Mouse (Mus musculus): Measurements from ENCODE around the gene Itpk1. TPM values are rescaled to one million over a fixed set of nuclear protein-coding genes. Genes with fewer than 3 reads are reported as not detected.

Itpk1 gene
- total RNA-seq, 1 experiment from 2014 or later = 20.7 TPM

GRCm38 (mm10) chr12:102597466-102597865 is 107.3 kb downstream of the Itpk1 start:
- ATAC-seq (replicated peaks in 1 of 2; ENCODE audit: insufficient read depth in 1 of 2, low FRiP score in 2 of 2, low TSS enrichment in 1 of 2, low read depth in 1 of 2, poor library complexity in 2 of 2, severe bottlenecking in 2 of 2) = no peak

- peak in 1 of 2 experiments; percentile 27; a peak in 1 of 4 replicates for ATAC-seq (replicated peaks in 1 of 2; ENCODE audit: insufficient read depth in 1 of 2, low FRiP score in 2 of 2, low TSS enrichment in 1 of 2, low read depth in 1 of 2, poor library complexity in 2 of 2, severe bottlenecking in 2 of 2)
Observed at GRCm38 (mm10) chr12:102596410-102596809, 108.3 kb downstream of the Itpk1 start.

DNA sequence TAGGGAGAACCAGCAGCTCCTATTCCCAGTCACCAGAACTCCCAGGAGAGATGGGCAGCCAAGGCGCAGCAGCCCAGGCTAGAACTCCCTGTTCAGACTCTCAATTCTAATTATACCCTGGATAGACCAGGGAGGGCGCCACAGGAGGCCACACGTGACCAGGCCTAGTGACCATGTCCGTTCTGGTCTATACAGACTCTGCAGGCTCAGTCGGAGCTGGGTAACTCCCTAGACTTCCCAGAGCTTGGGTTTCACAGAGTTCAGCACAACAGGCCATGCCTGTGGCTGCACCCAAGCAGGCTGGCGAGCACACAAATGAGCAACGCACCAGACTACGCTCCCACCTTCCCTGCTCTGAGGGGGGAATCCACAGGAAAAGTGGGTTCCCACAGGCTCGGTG is 110.1 kb downstream of the Itpk1 start:
- no peak for ATAC-seq (replicated peaks in 1 of 2; ENCODE audit: insufficient read depth in 1 of 2, low FRiP score in 2 of 2, low TSS enrichment in 1 of 2, low read depth in 1 of 2, poor library complexity in 2 of 2, severe bottlenecking in 2 of 2)

DNA sequence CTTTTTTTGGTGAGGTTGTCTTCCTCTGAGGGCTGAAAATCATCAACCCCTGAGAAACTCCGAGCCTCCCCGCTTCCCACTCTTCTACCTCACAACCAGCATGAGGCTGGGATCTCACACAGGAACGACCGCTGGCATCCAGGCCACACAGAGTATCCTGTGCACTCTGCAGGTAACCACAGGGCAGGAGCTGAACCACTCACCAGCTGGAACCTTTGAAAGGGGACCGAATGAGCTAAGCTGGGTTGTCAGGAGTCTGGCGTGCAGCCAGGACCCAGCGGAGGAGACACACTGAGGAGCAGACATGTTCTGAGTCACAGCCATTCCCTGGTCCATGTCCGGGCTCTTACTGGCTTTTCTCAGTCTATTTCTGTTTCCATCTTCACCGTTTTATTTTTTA is 111.0 kb downstream of the Itpk1 start:
- no peak for ATAC-seq (replicated peaks in 1 of 2; ENCODE audit: insufficient read depth in 1 of 2, low FRiP score in 2 of 2, low TSS enrichment in 1 of 2, low read depth in 1 of 2, poor library complexity in 2 of 2, severe bottlenecking in 2 of 2)

DNA sequence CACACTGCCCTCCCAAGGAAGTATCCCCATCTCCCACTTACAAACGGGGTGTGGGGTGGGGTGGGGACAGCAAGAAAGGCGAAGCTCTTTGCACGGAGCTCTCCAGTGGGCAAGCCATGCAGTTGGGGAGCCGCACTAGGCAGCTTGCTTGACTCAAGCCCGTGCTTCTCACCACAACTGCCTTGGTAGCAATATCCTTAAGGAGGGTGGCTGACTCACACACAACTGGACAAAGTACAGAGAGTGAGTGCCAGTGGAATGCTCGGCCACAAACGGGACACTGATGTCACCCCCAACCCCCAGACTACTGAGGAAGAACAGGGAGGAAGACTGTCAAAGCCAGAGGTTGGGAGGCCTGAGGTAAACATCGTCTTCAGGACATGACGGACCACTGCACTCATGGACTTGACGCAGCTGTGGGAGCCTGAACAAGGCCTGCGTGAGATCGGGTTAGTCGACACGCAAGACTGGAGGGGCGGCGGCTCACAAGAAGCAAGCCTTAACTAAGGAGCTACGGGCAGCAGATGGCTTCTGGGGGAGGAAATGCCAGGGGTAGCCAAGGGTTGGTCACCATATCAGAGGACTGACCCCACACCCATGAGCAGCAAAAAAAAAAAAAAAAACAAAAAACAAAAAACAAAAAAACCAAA is 113.9 kb downstream of the Itpk1 start:
- ATAC-seq (replicated peaks in 1 of 2; ENCODE audit: insufficient read depth in 1 of 2, low FRiP score in 2 of 2, low TSS enrichment in 1 of 2, low read depth in 1 of 2, poor library complexity in 2 of 2, severe bottlenecking in 2 of 2) = no peak

GRCm38 (mm10) chr12:102587106-102587505 is 117.6 kb downstream of the Itpk1 start:
- no peak for ATAC-seq (replicated peaks in 1 of 2; ENCODE audit: insufficient read depth in 1 of 2, low FRiP score in 2 of 2, low TSS enrichment in 1 of 2, low read depth in 1 of 2, poor library complexity in 2 of 2, severe bottlenecking in 2 of 2)

- ATAC-seq (replicated peaks in 1 of 2; ENCODE audit: insufficient read depth in 1 of 2, low FRiP score in 2 of 2, low TSS enrichment in 1 of 2, low read depth in 1 of 2, poor library complexity in 2 of 2, severe bottlenecking in 2 of 2) = no peak
Observed at GRCm38 (mm10) chr12:102586286-102586881, 118.3 kb downstream of the Itpk1 start.

DNA sequence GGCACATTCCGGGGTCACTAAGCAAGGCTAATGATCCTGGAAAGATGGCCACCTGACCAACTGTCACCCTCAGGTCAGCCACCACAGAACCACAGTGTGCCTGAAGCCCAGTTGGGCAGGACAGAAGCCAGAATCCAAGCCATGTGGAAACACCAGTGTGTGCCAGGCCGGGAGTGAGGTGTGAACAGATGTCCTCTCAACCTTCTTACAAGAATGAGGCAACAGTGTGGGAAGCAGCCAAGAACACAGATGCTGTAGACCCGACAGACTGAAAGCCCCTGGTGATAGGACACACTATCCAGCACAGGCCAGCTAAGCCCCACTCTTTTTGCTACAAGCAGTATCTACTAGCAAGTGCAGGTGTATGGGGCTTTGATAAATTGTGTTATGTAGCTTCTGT is 119.3 kb downstream of the Itpk1 start:
- ATAC-seq (replicated peaks in 1 of 2; ENCODE audit: insufficient read depth in 1 of 2, low FRiP score in 2 of 2, low TSS enrichment in 1 of 2, low read depth in 1 of 2, poor library complexity in 2 of 2, severe bottlenecking in 2 of 2) = no peak

DNA sequence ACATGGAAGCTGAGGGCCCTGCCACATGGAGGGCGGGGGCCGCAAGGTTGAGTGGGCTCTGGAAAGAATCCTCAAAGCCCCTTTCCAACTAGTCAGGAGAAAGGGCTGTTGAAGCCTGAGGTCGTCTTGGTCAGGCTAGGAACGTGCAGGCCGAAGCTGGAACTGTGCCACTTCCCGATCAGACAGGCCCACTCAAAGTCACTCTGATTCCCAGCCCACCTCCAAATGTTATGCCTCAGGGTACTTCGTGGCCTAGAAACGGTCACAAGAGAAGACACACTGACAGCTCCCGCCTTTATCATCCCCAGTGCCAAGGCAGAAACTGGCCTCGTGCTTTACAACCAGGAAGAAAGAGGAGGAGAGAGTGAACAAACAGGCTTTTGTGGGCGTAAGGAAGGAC is 122.3 kb downstream of the Itpk1 start:
- no peak for ATAC-seq (replicated peaks in 1 of 2; ENCODE audit: insufficient read depth in 1 of 2, low FRiP score in 2 of 2, low TSS enrichment in 1 of 2, low read depth in 1 of 2, poor library complexity in 2 of 2, severe bottlenecking in 2 of 2)

- no peak for ATAC-seq (replicated peaks in 1 of 2; ENCODE audit: insufficient read depth in 1 of 2, low FRiP score in 2 of 2, low TSS enrichment in 1 of 2, low read depth in 1 of 2, poor library complexity in 2 of 2, severe bottlenecking in 2 of 2)
Observed at GRCm38 (mm10) chr12:102581579-102582196, 123.0 kb downstream of the Itpk1 start.

GRCm38 (mm10) chr12:102579041-102579440 is 125.7 kb downstream of the Itpk1 start:
- ATAC-seq (replicated peaks in 1 of 2; ENCODE audit: insufficient read depth in 1 of 2, low FRiP score in 2 of 2, low TSS enrichment in 1 of 2, low read depth in 1 of 2, poor library complexity in 2 of 2, severe bottlenecking in 2 of 2) = peak; percentile 61 to 67

- ATAC-seq (replicated peaks in 1 of 2; ENCODE audit: insufficient read depth in 1 of 2, low FRiP score in 2 of 2, low TSS enrichment in 1 of 2, low read depth in 1 of 2, poor library complexity in 2 of 2, severe bottlenecking in 2 of 2) = no peak
Observed at GRCm38 (mm10) chr12:102576659-102577398, 127.9 kb downstream of the Itpk1 start.

- ATAC-seq (replicated peaks in 1 of 2; ENCODE audit: insufficient read depth in 1 of 2, low FRiP score in 2 of 2, low TSS enrichment in 1 of 2, low read depth in 1 of 2, poor library complexity in 2 of 2, severe bottlenecking in 2 of 2) = no peak
Observed at GRCm38 (mm10) chr12:102575541-102576329, 129.0 kb downstream of the Itpk1 start.

DNA sequence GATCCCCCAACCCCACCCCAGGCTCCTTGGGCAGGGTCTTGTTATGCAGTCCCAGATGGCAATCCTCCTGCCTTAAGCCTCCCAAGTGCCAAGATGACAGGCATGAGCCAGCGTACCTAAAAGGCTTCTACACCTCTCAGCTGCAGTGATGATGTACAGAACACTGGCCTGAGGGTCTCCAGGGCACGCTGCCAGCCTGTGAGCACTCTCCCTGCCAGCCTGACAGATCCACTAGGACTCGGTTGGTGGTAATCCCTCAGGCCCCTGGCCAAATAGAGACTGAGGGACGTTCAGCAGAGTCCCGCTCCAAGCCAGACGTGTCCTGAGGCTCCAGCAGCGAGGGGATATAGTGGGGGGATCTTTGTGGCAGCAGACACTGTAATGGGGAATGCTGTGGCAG is 131.7 kb downstream of the Itpk1 start:
- ATAC-seq (replicated peaks in 1 of 2; ENCODE audit: insufficient read depth in 1 of 2, low FRiP score in 2 of 2, low TSS enrichment in 1 of 2, low read depth in 1 of 2, poor library complexity in 2 of 2, severe bottlenecking in 2 of 2) = no peak

DNA sequence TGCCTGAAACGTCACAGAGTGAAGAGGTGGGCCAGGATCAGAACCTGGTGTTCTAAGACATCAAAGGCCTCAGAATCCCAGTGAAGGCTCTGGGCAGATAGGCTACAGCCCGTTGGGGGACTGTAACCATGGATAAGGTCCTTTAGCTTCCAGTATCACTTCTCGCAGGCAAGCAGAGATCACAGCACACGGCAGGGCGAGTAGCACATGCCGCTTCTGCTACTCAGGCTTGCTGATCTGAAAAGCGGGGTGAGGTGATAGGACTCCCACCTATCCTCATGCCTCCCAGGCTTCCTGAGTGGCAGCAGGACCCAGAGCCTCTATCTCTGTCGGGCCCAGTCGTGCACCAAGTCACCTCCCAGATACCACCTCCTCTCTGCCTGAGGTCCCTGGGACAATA is 133.1 kb downstream of the Itpk1 start:
- ATAC-seq (replicated peaks in 1 of 2; ENCODE audit: insufficient read depth in 1 of 2, low FRiP score in 2 of 2, low TSS enrichment in 1 of 2, low read depth in 1 of 2, poor library complexity in 2 of 2, severe bottlenecking in 2 of 2) = no peak

GRCm38 (mm10) chr12:102570734-102571133 is 134.0 kb downstream of the Itpk1 start:
- ATAC-seq (replicated peaks in 1 of 2; ENCODE audit: insufficient read depth in 1 of 2, low FRiP score in 2 of 2, low TSS enrichment in 1 of 2, low read depth in 1 of 2, poor library complexity in 2 of 2, severe bottlenecking in 2 of 2) = 0 out of 4 replicates have a peak, but pooled peaks of 1 of the 2 experiments have one; percentile 10

GRCm38 (mm10) chr12:102570111-102570510 is 134.6 kb downstream of the Itpk1 start:
- ATAC-seq (replicated peaks in 1 of 2; ENCODE audit: insufficient read depth in 1 of 2, low FRiP score in 2 of 2, low TSS enrichment in 1 of 2, low read depth in 1 of 2, poor library complexity in 2 of 2, severe bottlenecking in 2 of 2) = no peak

Measured in hematopoietic stem cell, adult 5-6 weeks (primary cell).